Comparison of ENCODE assay signal across 9 mouse cellular contexts in the genomic region with DNA sequence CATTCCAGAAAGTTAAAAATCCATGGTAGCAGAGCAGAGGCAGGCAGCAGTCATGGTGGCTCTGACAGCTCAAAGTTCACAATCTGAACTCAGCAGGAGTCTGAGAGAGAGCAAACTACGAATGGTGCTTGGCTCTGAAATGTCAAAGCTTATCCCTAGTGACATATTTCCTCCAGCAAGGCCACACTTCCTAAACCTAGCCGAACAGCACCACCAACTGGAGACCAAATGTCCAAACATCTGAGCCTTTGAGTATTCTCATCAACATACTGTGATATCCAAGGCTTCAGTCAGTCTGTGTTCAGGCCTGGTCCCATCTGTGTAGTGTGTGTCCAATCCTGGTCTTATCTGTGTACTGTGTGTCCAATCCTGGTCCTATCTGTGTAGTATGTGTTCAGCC. TPM values are rescaled to one million over a fixed set of nuclear protein-coding genes. Genes with fewer than 3 reads are reported as not detected.
DNase-seq lines count a peak whose midpoint lies in the region; ATAC-seq and TF ChIP-seq lines count a peak whose summit lies in the region.
"Had no signal": no experiment of that assay in that cellular context is flagged by ENCODE, and none has a peak within 500 bp of the region (broad histone marks: within the 10 kb centered on the region; RNA-seq: fewer than 3 reads in every experiment).

No protein-coding gene starts in this region.

- no peaks in the 10 kb centered on the region for H3K27me3 ChIP-seq in kidney, embryonic 15.5 days
- H3K27me3 ChIP-seq: neural tube, embryonic 13.5 days had no signal

- TF ChIP-seq CTCF in layer of hippocampus, adult 2 months (conservative IDR thresholded peaks at IDR 0.05) = peak; percentile 70

- H3K27ac ChIP-seq in layer of hippocampus, adult 2 months = no peak overlapping the region
- no peak overlapping the region for H3K27ac ChIP-seq in kidney, embryonic 15.5 days
- H3K27ac ChIP-seq: neural tube, embryonic 13.5 days had no signal

- H3K36me3 ChIP-seq in kidney, embryonic 15.5 days = peaks cover 10% of the 10 kb centered on the region; the same call in 1 of the 2 replicates

- no peak overlapping the region for H3K4me3 ChIP-seq in layer of hippocampus, adult 2 months
- H3K4me3 ChIP-seq in kidney, embryonic 15.5 days (replicated peaks) = no peak overlapping the region
- H3K4me3 ChIP-seq: neural tube, embryonic 13.5 days had no signal

- H3K4me2 ChIP-seq in kidney, embryonic 15.5 days = no peak overlapping the region
- H3K4me2 ChIP-seq: neural tube, embryonic 13.5 days had no signal

- no peak overlapping the region for H3K9ac ChIP-seq in kidney, embryonic 15.5 days
- H3K9ac ChIP-seq: neural tube, embryonic 13.5 days had no signal

- no peaks in the 10 kb centered on the region for H3K9me3 ChIP-seq in kidney, embryonic 15.5 days (replicated peaks)
- H3K9me3 ChIP-seq: neural tube, embryonic 13.5 days had no signal

- H3K4me1 ChIP-seq in kidney, embryonic 15.5 days = no peaks in the 10 kb centered on the region
- H3K4me1 ChIP-seq: neural tube, embryonic 13.5 days had no signal

- WGBS in kidney, embryonic 15.5 days = 43% methylated on average over 2 of the region's 2 CpGs

- peak; percentile 100 for ATAC-seq in common myeloid progenitor, adult 5-6 weeks (replicated peaks; ENCODE audit: low read depth, poor library complexity, severe bottlenecking)
- peak; percentile 76; the same call in 1 of the 2 replicates for ATAC-seq in kidney, embryonic 15.5 days (replicated peaks; ENCODE audit: low FRiP score)

- peak in 1 of 2 experiments; percentile 21 for DNase-seq in layer of hippocampus, adult 2 months (ENCODE audit: low spot score in 2 of 2)
- no peak for DNase-seq in layer of hippocampus, adult 11-12 months (ENCODE audit: low spot score)
- peak; percentile 6 for DNase-seq in MEL-GATA-1-ER (ENCODE audit: extremely low read depth, low read depth)
- peak; percentile 18 for DNase-seq in mesoderm, embryonic 11.5 days (ENCODE audit: low read depth, low spot score)
- no peak for DNase-seq in cerebellum, adult 9-10 months
- DNase-seq in cerebellum, postnatal 4 days (ENCODE audit: low spot score in 2 of 2) = no peak

RNA-seq across cellular contexts. Expression of gene Anks1b, which starts 49.4 kb away (rescaled TPM):
- 100 to 1,000 TPM; 540 to 541 TPM for total RNA-seq in layer of hippocampus, adult 2 months (2021)
- not detected in 2 replicates for total RNA-seq in common myeloid progenitor, adult 5-6 weeks (2017)
- 2.5 and 4.1 TPM in 2 replicates for polyA plus RNA-seq in kidney, embryonic 15.5 days (2015; fragmentation: Nextera tagmentation; extraction: Ambion mirVana)

Comparison
In these comparisons a context has a peak if more than half of its experiments do, and no peak if none do; other contexts are left out.
1. DNase-seq: peak in MEL-GATA-1-ER (single experiment) and mesoderm, embryonic 11.5 days (single experiment); none in layer of hippocampus, adult 11-12 months (single experiment), cerebellum, adult 9-10 months (single experiment) and cerebellum, postnatal 4 days (0 of 2).
2. RNA of gene Anks1b, which starts 49.4 kb away (total RNA-seq): 540 to 541 TPM in layer of hippocampus, adult 2 months; not detected in common myeloid progenitor, adult 5-6 weeks; every median in the first group is over 100 times any median in the second.